Mouse (Mus musculus): ENCODE results near the gene Cep41.

DNA sequence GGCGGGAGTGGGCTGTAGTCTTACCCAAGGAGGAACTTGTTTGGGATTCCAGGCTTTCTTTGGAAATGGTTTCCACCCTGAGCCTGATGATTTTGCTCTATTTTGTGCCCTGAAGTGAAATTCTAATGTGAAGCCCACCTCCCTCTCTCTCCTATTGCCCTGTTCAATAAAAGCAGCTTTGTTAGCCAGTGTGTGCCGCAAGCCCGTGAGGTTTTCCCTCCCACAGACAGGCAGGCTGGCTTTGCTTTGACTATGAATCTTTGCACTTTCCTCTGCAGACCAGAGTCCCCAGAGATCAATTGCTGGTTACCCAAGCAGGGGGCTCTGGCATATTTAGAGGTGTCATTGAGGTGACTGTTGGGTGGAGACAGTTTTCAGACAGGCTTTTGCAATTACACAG, 49.1 kb downstream of the Cep41 start:
- TF ChIP-seq CTCF (IDR thresholded peaks at IDR 0.05; ENCODE audit: borderline replicate concordance, control insufficient read depth, extremely low read depth, insufficient read depth, low read length, poor library complexity) = no peak
- no peak for TF ChIP-seq POLR2A (IDR thresholded peaks at IDR 0.05; ENCODE audit: control insufficient read depth, extremely low read depth, insufficient read depth, low read length, poor library complexity)
